Mouse (Mus musculus): ENCODE results near the gene Dnajb14. TPM values are rescaled to one million over a fixed set of nuclear protein-coding genes. Genes with fewer than 3 reads are reported as not detected.

Gene Dnajb14
- polyA plus RNA-seq, 1 experiment from 2014 or later, result 7.3 TPM

DNA sequence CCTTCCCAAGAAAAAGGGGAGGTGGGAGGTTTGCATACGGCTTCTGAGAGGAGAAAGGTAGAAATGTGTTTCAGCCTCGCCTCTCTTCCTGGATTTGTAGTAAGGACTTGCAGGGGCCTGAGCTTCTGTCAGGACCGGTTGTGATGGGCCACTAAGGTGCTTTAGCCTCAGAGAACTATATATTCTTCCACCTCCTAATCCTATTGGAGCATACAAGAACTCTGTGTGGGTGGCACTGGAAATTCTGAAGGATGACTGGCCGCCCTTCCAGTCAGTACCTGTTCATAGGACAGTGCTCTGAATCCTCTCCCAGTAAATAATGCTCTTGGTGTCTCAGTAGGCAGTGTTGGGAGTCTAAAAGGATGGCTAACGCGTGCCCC lies 51.4 kb downstream of the Dnajb14 start:
- H3K36me3 ChIP-seq (ENCODE audit: control insufficient read depth, insufficient read depth), result peaks cover 20% of the 10 kb centered on the region
- ATAC-seq (replicated peaks; ENCODE audit: extremely low read depth, insufficient read depth, low FRiP score), result peak; percentile 19
- 9% methylated on average over 6 of the region's 6 CpGs for WGBS

DNA sequence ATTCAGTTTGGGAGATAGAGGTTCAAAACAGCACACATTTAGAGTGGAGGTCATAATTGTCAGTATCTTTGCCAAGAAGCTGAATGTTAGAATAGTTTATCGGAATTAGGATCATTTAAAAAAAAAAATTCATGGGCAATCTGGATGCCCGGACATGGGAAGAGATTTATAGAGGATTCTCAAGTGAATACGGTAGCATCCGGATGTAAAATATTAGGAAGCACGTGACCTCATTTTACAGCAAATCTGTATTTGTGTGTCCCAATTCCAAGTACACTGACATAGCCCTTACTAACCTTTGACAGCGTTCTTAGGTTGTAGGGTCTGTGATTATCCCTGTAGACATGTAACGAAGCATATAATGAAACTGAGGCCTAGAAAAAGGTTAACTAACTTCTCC lies 51.9 kb downstream of the Dnajb14 start:
- peak overlapping the region; percentile 90 for H3K4me2 ChIP-seq (ENCODE audit: low read depth, low read length)
- no peak for ATAC-seq (replicated peaks; ENCODE audit: extremely low read depth, insufficient read depth, low FRiP score)
- no peak overlapping the region; the same call in 1 of the 2 replicates for H3K27ac ChIP-seq (ENCODE audit: low read length)
- peak overlapping the region; percentile 83 for H3K4me3 ChIP-seq (ENCODE audit: low read length)
- WGBS, result 89% methylated on average over 7 of the region's 7 CpGs
- H3K36me3 ChIP-seq (ENCODE audit: control insufficient read depth, insufficient read depth), result peaks cover 22% of the 10 kb centered on the region
- H3K9me3 ChIP-seq (replicated peaks; ENCODE audit: control insufficient read depth, low read length), result no peaks in the 10 kb centered on the region
- H3K9ac ChIP-seq (ENCODE audit: low read length), result peak overlapping the region; percentile 88
- no peaks in the 10 kb centered on the region for H3K27me3 ChIP-seq (ENCODE audit: control insufficient read depth, insufficient read depth, low read length)
- H3K4me1 ChIP-seq (ENCODE audit: control insufficient read depth, insufficient read depth, low read length), result peaks cover 13% of the 10 kb centered on the region

More for the DNA sequence above, 51.4 kb downstream of the Dnajb14 start:
- Histone ChIP-seq H3K4me1 (ENCODE audit: control insufficient read depth, insufficient read depth, low read length) (peaks cover 13% of the 10 kb centered on the region), H3K4me2 (ENCODE audit: low read depth, low read length) (peak overlapping the region; percentile 90), H3K4me3 (ENCODE audit: low read length) (peak overlapping the region; percentile 83), H3K9me3 (replicated peaks; ENCODE audit: control insufficient read depth, low read length) (no peaks in the 10 kb centered on the region), H3K27me3 (ENCODE audit: control insufficient read depth, insufficient read depth, low read length) (no peaks in the 10 kb centered on the region), H3K27ac (ENCODE audit: low read length) (peak overlapping the region; percentile 69), H3K9ac (ENCODE audit: low read length) (peak overlapping the region; percentile 88)

DNA sequence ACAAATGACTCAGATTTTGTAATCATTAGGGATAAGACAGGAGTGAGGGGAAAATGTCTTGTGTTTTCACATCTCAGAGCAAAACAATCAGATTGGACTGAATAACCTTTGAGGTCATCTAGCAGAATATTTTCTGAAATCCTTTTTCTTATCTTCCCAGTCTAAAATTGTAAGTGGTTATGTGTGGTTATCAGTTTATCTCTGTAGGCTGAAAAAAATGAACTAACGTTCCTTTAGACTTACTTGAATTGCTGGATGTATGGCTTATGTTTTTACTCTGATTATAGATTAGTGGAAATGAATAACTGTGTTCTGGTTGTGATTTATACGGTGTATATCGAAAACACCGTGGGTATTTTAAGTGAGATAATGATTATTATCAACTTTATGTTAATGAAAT lies 53.1 kb downstream of the Dnajb14 start:
- Histone ChIP-seq H3K9me3 (replicated peaks; ENCODE audit: control insufficient read depth, low read length) (no peaks in the 10 kb centered on the region), H3K4me3 (ENCODE audit: low read length) (no peak overlapping the region), H3K9ac (ENCODE audit: low read length) (no peak overlapping the region), H3K36me3 (ENCODE audit: control insufficient read depth, insufficient read depth) (peaks cover 32% of the 10 kb centered on the region), H3K4me1 (ENCODE audit: control insufficient read depth, insufficient read depth, low read length) (peaks cover 13% of the 10 kb centered on the region), H3K27me3 (ENCODE audit: control insufficient read depth, insufficient read depth, low read length) (no peaks in the 10 kb centered on the region), H3K4me2 (ENCODE audit: low read depth, low read length) (no peak overlapping the region), H3K27ac (ENCODE audit: low read length) (no peak overlapping the region)
- WGBS, result 91% methylated on average over 4 of the region's 4 CpGs
- no peak for ATAC-seq (replicated peaks; ENCODE audit: extremely low read depth, insufficient read depth, low FRiP score)

DNA sequence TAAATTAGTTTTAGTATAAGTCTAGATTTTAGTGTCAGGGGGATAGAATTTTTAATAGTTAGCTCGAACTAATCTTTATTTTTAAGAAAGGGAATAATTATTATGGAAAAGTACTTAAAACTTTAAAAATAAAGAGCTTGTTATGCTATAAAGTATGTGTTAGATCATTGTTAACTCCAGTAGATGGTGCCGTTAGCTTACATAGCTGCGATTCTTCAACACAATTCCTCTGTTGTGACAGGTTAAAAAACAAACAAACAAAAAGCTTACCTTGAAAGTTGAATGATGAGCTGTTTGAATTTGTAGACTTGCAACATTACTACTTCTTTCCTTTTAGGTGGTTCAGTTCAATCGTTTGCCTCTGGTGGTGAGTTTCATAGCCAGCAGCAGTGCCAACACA lies 59.5 kb downstream of the Dnajb14 start:
- no peak overlapping the region for H3K4me2 ChIP-seq (ENCODE audit: low read depth, low read length)
- H3K27ac ChIP-seq (ENCODE audit: low read length), result no peak overlapping the region
- no peaks in the 10 kb centered on the region for H3K4me1 ChIP-seq (ENCODE audit: control insufficient read depth, insufficient read depth, low read length)
- no peaks in the 10 kb centered on the region for H3K9me3 ChIP-seq (replicated peaks; ENCODE audit: control insufficient read depth, low read length)
- H3K36me3 ChIP-seq (ENCODE audit: control insufficient read depth, insufficient read depth), result peaks cover 42% of the 10 kb centered on the region
- H3K4me3 ChIP-seq (ENCODE audit: low read length), result no peak overlapping the region
- WGBS, result 87% methylated on average over 4 of the region's 4 CpGs
- no peak overlapping the region for H3K9ac ChIP-seq (ENCODE audit: low read length)
- no peaks in the 10 kb centered on the region for H3K27me3 ChIP-seq (ENCODE audit: control insufficient read depth, insufficient read depth, low read length)
- ATAC-seq (replicated peaks; ENCODE audit: extremely low read depth, insufficient read depth, low FRiP score), result no peak

DNA sequence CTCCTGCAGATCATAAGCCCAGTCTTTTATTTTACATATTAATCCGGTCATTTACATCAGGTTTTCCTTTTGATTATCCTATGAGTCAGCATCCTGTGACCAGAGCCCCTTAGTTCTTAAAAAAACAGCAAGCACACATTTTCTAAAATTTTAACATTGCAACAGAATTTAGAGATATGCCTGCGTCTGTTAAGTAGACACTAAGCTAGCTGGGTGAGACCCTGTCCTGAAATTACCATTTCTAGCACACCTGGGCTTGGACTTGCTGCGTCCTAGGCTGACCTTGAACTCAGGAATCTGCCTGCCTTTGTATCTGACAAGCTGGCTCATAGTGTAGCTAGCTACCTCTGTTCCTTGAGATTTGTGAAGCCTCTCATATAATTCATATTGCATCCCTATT lies 62.5 kb downstream of the Dnajb14 start:
- Histone ChIP-seq H3K4me2 (ENCODE audit: low read depth, low read length) (no peak overlapping the region), H3K9ac (ENCODE audit: low read length) (no peak overlapping the region), H3K36me3 (ENCODE audit: control insufficient read depth, insufficient read depth) (peaks cover 41% of the 10 kb centered on the region), H3K4me1 (ENCODE audit: control insufficient read depth, insufficient read depth, low read length) (no peaks in the 10 kb centered on the region), H3K9me3 (replicated peaks; ENCODE audit: control insufficient read depth, low read length) (no peaks in the 10 kb centered on the region), H3K27ac (ENCODE audit: low read length) (no peak overlapping the region), H3K27me3 (ENCODE audit: control insufficient read depth, insufficient read depth, low read length) (no peaks in the 10 kb centered on the region), H3K4me3 (ENCODE audit: low read length) (no peak overlapping the region)
- 80% methylated on average over 3 of the region's 3 CpGs for WGBS
- ATAC-seq (replicated peaks; ENCODE audit: extremely low read depth, insufficient read depth, low FRiP score), result no peak

DNA sequence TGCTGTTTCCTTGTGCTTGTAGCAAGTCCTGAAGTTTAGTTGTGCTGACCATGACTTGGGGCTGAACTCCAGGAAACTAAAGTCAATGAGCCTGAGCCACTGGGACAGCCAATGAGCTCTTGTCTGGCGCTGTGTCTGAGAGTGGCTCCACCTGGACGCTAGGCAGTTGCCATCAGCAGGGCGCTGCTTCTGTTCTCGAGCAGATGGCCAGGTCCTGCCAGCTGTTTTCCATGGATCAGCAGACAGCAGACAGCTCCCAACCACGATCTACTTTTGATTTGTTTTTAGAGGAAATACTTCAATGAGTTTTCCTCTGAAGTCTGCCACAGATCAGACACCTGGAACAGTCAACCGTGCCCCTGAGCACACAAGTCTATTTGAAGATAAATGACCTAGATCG lies 65.3 kb downstream of the Dnajb14 start:
- no peaks in the 10 kb centered on the region for H3K4me1 ChIP-seq (ENCODE audit: control insufficient read depth, insufficient read depth, low read length)
- H3K27ac ChIP-seq (ENCODE audit: low read length), result no peak overlapping the region
- peaks cover 25% of the 10 kb centered on the region for H3K36me3 ChIP-seq (ENCODE audit: control insufficient read depth, insufficient read depth)
- no peak overlapping the region for H3K4me3 ChIP-seq (ENCODE audit: low read length)
- H3K9me3 ChIP-seq (replicated peaks; ENCODE audit: control insufficient read depth, low read length), result no peaks in the 10 kb centered on the region
- no peaks in the 10 kb centered on the region for H3K27me3 ChIP-seq (ENCODE audit: control insufficient read depth, insufficient read depth, low read length)
- ATAC-seq (replicated peaks; ENCODE audit: extremely low read depth, insufficient read depth, low FRiP score), result no peak
- no peak overlapping the region for H3K9ac ChIP-seq (ENCODE audit: low read length)
- 70% methylated on average over 7 of the region's 7 CpGs for WGBS
- H3K4me2 ChIP-seq (ENCODE audit: low read depth, low read length), result no peak overlapping the region

DNA sequence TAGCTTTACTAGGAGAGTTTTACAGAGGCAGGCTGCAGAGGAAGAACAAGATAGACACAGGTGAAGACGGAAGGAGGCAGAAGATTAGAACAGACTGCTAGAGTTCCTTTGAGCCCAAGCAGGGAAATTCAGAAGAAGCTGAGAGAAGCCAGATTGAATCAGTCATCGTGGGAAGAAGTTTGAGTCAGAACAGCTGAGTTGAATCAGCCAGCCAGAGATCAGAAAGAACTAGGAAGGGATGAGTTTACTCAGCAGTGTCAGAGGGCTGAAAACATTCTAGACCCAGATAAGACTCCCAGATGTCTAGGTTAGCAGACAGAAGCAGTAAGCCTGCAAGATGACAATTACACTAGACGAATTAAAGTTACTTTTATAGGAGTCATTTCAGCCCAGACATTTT lies 66.5 kb downstream of the Dnajb14 start:
- Histone ChIP-seq H3K27me3 (ENCODE audit: control insufficient read depth, insufficient read depth, low read length) (no peaks in the 10 kb centered on the region), H3K27ac (ENCODE audit: low read length) (no peak overlapping the region), H3K9me3 (replicated peaks; ENCODE audit: control insufficient read depth, low read length) (no peaks in the 10 kb centered on the region), H3K4me3 (ENCODE audit: low read length) (no peak overlapping the region), H3K4me1 (ENCODE audit: control insufficient read depth, insufficient read depth, low read length) (peaks cover 6% of the 10 kb centered on the region), H3K9ac (ENCODE audit: low read length) (no peak overlapping the region), H3K4me2 (ENCODE audit: low read depth, low read length) (no peak overlapping the region), H3K36me3 (ENCODE audit: control insufficient read depth, insufficient read depth) (peaks cover 22% of the 10 kb centered on the region)
- WGBS, result 66% methylated on average over 3 of the region's 3 CpGs
- no peak for ATAC-seq (replicated peaks; ENCODE audit: extremely low read depth, insufficient read depth, low FRiP score)

DNA sequence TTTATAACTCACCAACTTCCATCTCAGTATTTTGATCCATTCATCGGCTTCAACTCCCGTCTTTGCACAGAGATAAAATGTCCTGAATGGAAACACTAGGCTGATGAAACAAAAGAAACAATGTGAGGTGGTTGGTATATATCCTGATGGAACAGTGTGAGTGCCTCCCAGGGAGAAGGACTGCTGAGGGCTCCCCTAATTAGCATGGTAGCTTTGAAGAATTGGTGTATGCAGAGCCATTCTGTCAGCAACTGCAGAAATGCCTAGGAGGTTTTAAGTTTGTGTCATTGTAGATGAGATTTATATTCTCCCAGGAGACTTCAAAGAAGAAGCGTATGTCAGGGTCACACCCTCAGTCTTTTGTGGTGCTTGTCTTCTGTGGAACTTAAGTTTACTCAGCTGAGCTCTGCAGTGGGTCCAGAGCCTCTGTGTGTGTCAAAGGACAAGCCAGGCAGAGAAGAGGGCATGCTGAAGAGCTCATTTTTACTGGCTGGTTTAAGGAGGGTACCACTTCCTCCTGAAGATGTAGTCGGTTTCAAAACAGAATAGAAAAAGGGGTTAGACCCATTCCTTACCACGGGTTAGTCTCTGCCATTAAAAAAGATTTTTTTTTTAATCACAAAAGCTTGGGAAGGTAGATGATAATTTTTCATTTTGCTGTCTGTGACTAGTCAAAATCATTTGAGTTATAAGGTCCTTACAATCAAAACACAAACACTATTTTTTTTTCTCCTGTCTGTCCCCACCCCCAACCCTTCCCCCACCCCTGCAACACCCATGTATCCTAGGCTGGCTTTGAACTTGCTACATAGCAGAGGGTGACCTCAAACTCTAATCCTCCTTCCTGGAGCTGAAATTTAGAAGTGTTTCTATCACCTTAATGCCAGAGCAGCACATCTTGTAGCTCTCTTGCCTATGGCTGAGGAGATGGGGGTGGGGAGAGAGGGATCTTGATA lies 68.4 kb downstream of the Dnajb14 start:
- Histone ChIP-seq H3K27ac (ENCODE audit: low read length) (no peak overlapping the region), H3K4me2 (ENCODE audit: low read depth, low read length) (no peak overlapping the region), H3K9ac (ENCODE audit: low read length) (no peak overlapping the region), H3K4me3 (ENCODE audit: low read length) (no peak overlapping the region), H3K27me3 (ENCODE audit: control insufficient read depth, insufficient read depth, low read length) (no peaks in the 10 kb centered on the region), H3K4me1 (ENCODE audit: control insufficient read depth, insufficient read depth, low read length) (peaks cover 6% of the 10 kb centered on the region), H3K9me3 (replicated peaks; ENCODE audit: control insufficient read depth, low read length) (no peaks in the 10 kb centered on the region), H3K36me3 (ENCODE audit: control insufficient read depth, insufficient read depth) (peaks cover 22% of the 10 kb centered on the region)
- 68% methylated on average over 5 of the region's 5 CpGs for WGBS
- no peak for ATAC-seq (replicated peaks; ENCODE audit: extremely low read depth, insufficient read depth, low FRiP score)

DNA sequence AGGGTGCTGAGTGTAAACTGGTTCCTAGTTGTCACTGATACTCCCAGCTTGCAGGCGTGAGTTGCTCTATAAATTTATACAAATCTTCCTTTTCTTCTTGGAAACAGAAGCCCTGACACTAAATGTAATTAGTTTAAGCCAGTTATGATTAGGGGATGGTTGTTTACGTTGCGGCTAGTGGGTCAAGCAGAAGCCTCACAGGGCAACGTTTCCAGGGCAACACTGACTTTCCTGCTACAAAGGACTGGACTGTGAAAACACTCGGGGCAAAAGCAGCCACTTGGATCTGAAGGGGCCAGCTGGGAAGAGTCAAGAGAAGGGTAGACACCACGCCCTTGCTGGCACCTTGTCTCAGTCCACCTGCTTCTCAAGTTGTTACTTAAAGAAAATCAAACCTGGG lies 69.1 kb downstream of the Dnajb14 start:
- Histone ChIP-seq H3K4me2 (ENCODE audit: low read depth, low read length) (no peak overlapping the region), H3K27ac (ENCODE audit: low read length) (no peak overlapping the region), H3K9me3 (replicated peaks; ENCODE audit: control insufficient read depth, low read length) (no peaks in the 10 kb centered on the region), H3K4me3 (ENCODE audit: low read length) (no peak overlapping the region), H3K27me3 (ENCODE audit: control insufficient read depth, insufficient read depth, low read length) (no peaks in the 10 kb centered on the region), H3K9ac (ENCODE audit: low read length) (no peak overlapping the region), H3K4me1 (ENCODE audit: control insufficient read depth, insufficient read depth, low read length) (peaks cover 12% of the 10 kb centered on the region), H3K36me3 (ENCODE audit: control insufficient read depth, insufficient read depth) (peaks cover 18% of the 10 kb centered on the region)
- no peak for ATAC-seq (replicated peaks; ENCODE audit: extremely low read depth, insufficient read depth, low FRiP score)
- WGBS, result 52% methylated on average over 6 of the region's 6 CpGs

All from heart, embryonic 16.5 days (tissue).